Comparison of ENCODE assay signal across 21 mouse cellular contexts in genomic region chr11:87752307-87752706, GRCm38 (mm10). TPM values are rescaled to one million over a fixed set of nuclear protein-coding genes. Genes with fewer than 3 reads are reported as not detected.
DNase-seq lines count a peak whose midpoint lies in the region; ATAC-seq and TF ChIP-seq lines count a peak whose summit lies in the region.
"Had no signal": no experiment of that assay in that cellular context is flagged by ENCODE, and none has a peak within 500 bp of the region (broad histone marks: within the 10 kb centered on the region; RNA-seq: fewer than 3 reads in every experiment).

No protein-coding gene starts in this region.

- peak; percentile 46 for TF ChIP-seq POLR2A in CH12.LX (IDR thresholded peaks at IDR 0.05; ENCODE audit: low read depth, low read length)

- H3K9ac ChIP-seq in heart, embryonic 16.5 days (ENCODE audit: low read length): no peak overlapping the region
- peak overlapping the region; percentile 86 for H3K9ac ChIP-seq in CH12.LX (ENCODE audit: insufficient read depth, low read depth)
- H3K9ac ChIP-seq in intestine, postnatal 0 days (ENCODE audit: low read depth, low read length): no peak overlapping the region
- H3K9ac ChIP-seq: embryonic facial prominence, embryonic 15.5 days; hindbrain, embryonic 12.5 days; intestine, embryonic 15.5 days; limb, embryonic 15.5 days had no signal

- TF ChIP-seq EP300 in CH12.LX (IDR thresholded peaks at IDR 0.05; ENCODE audit: low read length): no peak

- in situ Hi-C loops in CH12.LX (cut with MboI; ENCODE audit: low pct_ligation_motif_present, low pct_unique_long_range_greater_than_20kb, low sequenced_read_pairs): loop anchor here (5.0 kb wide), 1 partner anchor 90 kb away; the partner anchor contains the start of gene Rnf43

- no peaks in the 10 kb centered on the region for H3K9me3 ChIP-seq in heart, embryonic 16.5 days (replicated peaks; ENCODE audit: control insufficient read depth, low read length)
- no peaks in the 10 kb centered on the region for H3K9me3 ChIP-seq in CH12.LX (replicated peaks; ENCODE audit: low read length)
- no peaks in the 10 kb centered on the region for H3K9me3 ChIP-seq in intestine, postnatal 0 days (ENCODE audit: control insufficient read depth)
- H3K9me3 ChIP-seq: embryonic facial prominence, embryonic 15.5 days; hindbrain, embryonic 12.5 days; intestine, embryonic 15.5 days; limb, embryonic 15.5 days had no signal

- TF ChIP-seq CTCF in CH12.LX (conservative IDR thresholded peaks at IDR 0.05 in 1 of 2, IDR thresholded peaks at IDR 0.05 in 1 of 2; ENCODE audit: low read depth in 2 of 2, low read length in 2 of 2): no peak
- no peak for TF ChIP-seq CTCF in intestine, postnatal 0 days (IDR thresholded peaks at IDR 0.05; ENCODE audit: low read depth)

- no peak for ATAC-seq in heart, embryonic 16.5 days (replicated peaks; ENCODE audit: extremely low read depth, insufficient read depth, low FRiP score)
- ATAC-seq in intestine, postnatal 0 days: no peak
- ATAC-seq: forebrain, embryonic 14.5 days; intestine, embryonic 15.5 days; midbrain, embryonic 16.5 days had no signal

- H3K27ac ChIP-seq in heart, embryonic 16.5 days (ENCODE audit: low read length): peak overlapping the region; percentile 63
- H3K27ac ChIP-seq in CH12.LX (ENCODE audit: insufficient read depth, low read depth): peak overlapping the region; percentile 98
- peak overlapping the region; percentile 54; the same call in 1 of the 2 replicates for H3K27ac ChIP-seq in brown adipose tissue, adult 24 weeks (replicated peaks; ENCODE audit: low read depth, low read length)
- H3K27ac ChIP-seq in intestine, postnatal 0 days (ENCODE audit: low read depth, low read length): no peak overlapping the region
- H3K27ac ChIP-seq: embryonic facial prominence, embryonic 15.5 days; hindbrain, embryonic 12.5 days; intestine, embryonic 15.5 days; limb, embryonic 15.5 days had no signal

- H3K36me3 ChIP-seq in heart, embryonic 16.5 days (ENCODE audit: control insufficient read depth, insufficient read depth): no peaks in the 10 kb centered on the region
- H3K36me3 ChIP-seq in CH12.LX (replicated peaks in 1 of 2; ENCODE audit: control insufficient read depth in 1 of 2, insufficient read depth in 1 of 2, low read length in 1 of 2): peaks cover 12 to 14% of the 10 kb centered on the region in 2 experiments
- H3K36me3 ChIP-seq in intestine, postnatal 0 days (ENCODE audit: control insufficient read depth, insufficient read depth): no peaks in the 10 kb centered on the region
- H3K36me3 ChIP-seq: embryonic facial prominence, embryonic 15.5 days; hindbrain, embryonic 12.5 days; intestine, embryonic 15.5 days; limb, embryonic 15.5 days had no signal

- H3K4me3 ChIP-seq in heart, embryonic 16.5 days (ENCODE audit: low read length): peak overlapping the region; percentile 14; the same call in 1 of the 2 replicates
- H3K4me3 ChIP-seq in CH12.LX (replicated peaks in 1 of 3; ENCODE audit: low read depth in 2 of 3, low read length in 2 of 3, poor library complexity in 1 of 3): peak overlapping the region; percentile 20 to 54 (median 42)
- no peak overlapping the region for H3K4me3 ChIP-seq in brown adipose tissue, adult 24 weeks (ENCODE audit: insufficient read depth, low read depth, low read length)
- no peak overlapping the region for H3K4me3 ChIP-seq in intestine, postnatal 0 days (ENCODE audit: low read depth, low read length)
- H3K4me3 ChIP-seq: embryonic facial prominence, embryonic 15.5 days; hindbrain, embryonic 12.5 days; intestine, embryonic 15.5 days; limb, embryonic 15.5 days had no signal

- no peaks in the 10 kb centered on the region for H3K4me1 ChIP-seq in heart, embryonic 16.5 days (ENCODE audit: control insufficient read depth, insufficient read depth, low read length)
- H3K4me1 ChIP-seq in CH12.LX (ENCODE audit: control insufficient read depth in 1 of 2, insufficient read depth in 2 of 2): peaks cover 24 to 61% of the 10 kb centered on the region in 2 experiments
- H3K4me1 ChIP-seq in brown adipose tissue, adult 24 weeks (ENCODE audit: control insufficient read depth, insufficient read depth, insufficient read length, low read length): no peaks in the 10 kb centered on the region
- H3K4me1 ChIP-seq in intestine, postnatal 0 days (replicated peaks; ENCODE audit: control insufficient read depth, insufficient read depth, low read length): no peaks in the 10 kb centered on the region
- H3K4me1 ChIP-seq: hindbrain, embryonic 12.5 days had no signal

- 76% methylated on average over 1 of the region's 1 CpGs for WGBS in heart, embryonic 16.5 days
- 85% methylated on average over 1 of the region's 1 CpGs for WGBS in intestine, postnatal 0 days

- H3K79me2 ChIP-seq in CH12.LX (replicated peaks; ENCODE audit: control insufficient read depth, extremely low read depth, insufficient read depth, poor library complexity, severe bottlenecking): peaks cover 32% of the 10 kb centered on the region

- peak overlapping the region; percentile 35 for H3K4me2 ChIP-seq in heart, embryonic 16.5 days (ENCODE audit: low read depth, low read length)
- peak overlapping the region; percentile 86 for H3K4me2 ChIP-seq in CH12.LX (ENCODE audit: insufficient read depth, low read depth, poor library complexity, severe bottlenecking)
- H3K4me2 ChIP-seq in intestine, postnatal 0 days (replicated peaks; ENCODE audit: low read depth): no peak overlapping the region
- H3K4me2 ChIP-seq: embryonic facial prominence, embryonic 15.5 days; hindbrain, embryonic 12.5 days; intestine, embryonic 15.5 days; limb, embryonic 15.5 days had no signal

- TF ChIP-seq RAD21 in CH12.LX (IDR thresholded peaks at IDR 0.05; ENCODE audit: low read depth, low read length): no peak

- DNase-seq in heart, adult 18-20 months: no peak
- DNase-seq in 416B (ENCODE audit: low read depth): peak; percentile 43
- DNase-seq in CH12.LX (ENCODE audit: extremely low read depth): peak; percentile 57
- DNase-seq in ovary, postnatal 10 days (ENCODE audit: low spot score): no peak
- no peak for DNase-seq in embryo, embryonic 9.5 days (ENCODE audit: extremely low spot score)
- DNase-seq: cerebellum, adult 18-20 months; heart, adult 11 months; kidney, postnatal 25 days; right cerebral cortex, postnatal 25 days had no signal

- dilution Hi-C loops in CH12.LX (cut with MboI; ENCODE audit: extremely low pct_ligation_motif_present, extremely low pct_unique_long_range_greater_than_20kb, low sequenced_read_pairs): no loop called here

- H3K27me3 ChIP-seq in heart, embryonic 16.5 days (ENCODE audit: control insufficient read depth, insufficient read depth, low read length): no peaks in the 10 kb centered on the region
- no peaks in the 10 kb centered on the region for H3K27me3 ChIP-seq in CH12.LX (replicated peaks)
- no peaks in the 10 kb centered on the region for H3K27me3 ChIP-seq in intestine, postnatal 0 days (replicated peaks; ENCODE audit: control insufficient read depth, insufficient read depth, low read length)
- H3K27me3 ChIP-seq: embryonic facial prominence, embryonic 15.5 days; hindbrain, embryonic 12.5 days; intestine, embryonic 15.5 days had no signal

TF ChIP-seq in CH12.LX, 34 proteins besides CTCF, POLR2A, EP300 and RAD21:
- peak; percentile 74 for TF ChIP-seq TBP (conservative IDR thresholded peaks at IDR 0.05; ENCODE audit: low read depth, low read length)
- TF ChIP-seq JUND (conservative IDR thresholded peaks at IDR 0.05; ENCODE audit: low read depth, low read length): no peak

RNA-seq across cellular contexts. Expression of gene Tspoap1, which starts 8.0 kb away (rescaled TPM):
- 1.1 and 1.2 TPM in 2 replicates for polyA plus RNA-seq in heart, embryonic 16.5 days (2015; fragmentation: Nextera tagmentation; extraction: Ambion mirVana)
- under 1 TPM in 1 of 2 experiments, not detected in 1; 0.15 TPM for total RNA-seq in heart, adult 18-20 months (2021)
- total RNA-seq in CH12.LX (2012; rRNA removed) (19.9 and 36.9 TPM in 2 replicates), CH12.LX (2014; rRNA removed) (12.8 and 16.5 TPM in 2 replicates)
- 11.6 and 12.3 TPM in 2 replicates for polyA plus RNA-seq in CH12.LX (2012; ENCODE audit: insufficient read length, low read depth)
- not detected in 2 replicates for polyA plus RNA-seq in brown adipose tissue, adult 24 weeks (2012; ENCODE audit: insufficient read depth, insufficient read length, missing spikeins)
- 0.33 and 0.61 TPM in 2 replicates for polyA plus RNA-seq in intestine, postnatal 0 days (2015; fragmentation: Nextera tagmentation; extraction: Ambion mirVana)
- total RNA-seq: gastrocnemius, adult 18-20 months had no signal

RNA-seq across cellular contexts. Expression of gene Supt4a, which starts 15.0 kb away (rescaled TPM):
- 100 and 111 TPM in 2 replicates for polyA plus RNA-seq in heart, embryonic 16.5 days (2015; fragmentation: Nextera tagmentation; extraction: Ambion mirVana)
- total RNA-seq in heart, adult 18-20 months (2021): 10 to 100 TPM; 42.8 to 46.1 TPM
- total RNA-seq in CH12.LX (2012; rRNA removed) (241 and 287 TPM in 2 replicates), CH12.LX (2014; rRNA removed) (251 and 256 TPM in 2 replicates)
- 220 and 229 TPM in 2 replicates for polyA plus RNA-seq in CH12.LX (2012; ENCODE audit: insufficient read length, low read depth)
- polyA plus RNA-seq in brown adipose tissue, adult 24 weeks (2012; ENCODE audit: insufficient read depth, insufficient read length, missing spikeins): 90.3 and 97.1 TPM in 2 replicates
- polyA plus RNA-seq in intestine, postnatal 0 days (2015; fragmentation: Nextera tagmentation; extraction: Ambion mirVana): 79.7 and 87.5 TPM in 2 replicates

RNA-seq across cellular contexts. Expression of gene Mpo, which starts 41.1 kb away (rescaled TPM):
- polyA plus RNA-seq in heart, embryonic 16.5 days (2015; fragmentation: Nextera tagmentation; extraction: Ambion mirVana): 1.0 and 2.9 TPM in 2 replicates
- total RNA-seq in heart, adult 18-20 months (2021): not detected
- not detected in 2 replicates for total RNA-seq in CH12.LX (2012; rRNA removed)
- not detected in 2 replicates for total RNA-seq in CH12.LX (2014; rRNA removed)
- polyA plus RNA-seq in CH12.LX (2012; ENCODE audit: insufficient read length, low read depth): not detected in 2 replicates
- polyA plus RNA-seq in brown adipose tissue, adult 24 weeks (2012; ENCODE audit: insufficient read depth, insufficient read length, missing spikeins): not detected in 2 replicates
- 0.12 and 0.27 TPM in 2 replicates for polyA plus RNA-seq in intestine, postnatal 0 days (2015; fragmentation: Nextera tagmentation; extraction: Ambion mirVana)
- total RNA-seq: adrenal gland, adult 18-20 months; gastrocnemius, adult 18-20 months; left cerebral cortex, postnatal 10 days had no signal

Comparison
In these comparisons a context has a peak if more than half of its experiments do, and no peak if none do; other contexts are left out.
1. H3K4me3 ChIP-seq: peak in heart, embryonic 16.5 days (single experiment) and CH12.LX (3 of 3); none in brown adipose tissue, adult 24 weeks (single experiment) and intestine, postnatal 0 days (single experiment).
2. DNase-seq: peak in 416B (single experiment) and CH12.LX (single experiment); none in heart, adult 18-20 months (0 of 2), ovary, postnatal 10 days (single experiment) and embryo, embryonic 9.5 days (single experiment).